Mouse (Mus musculus): ENCODE measurements around the gene Dpep3. TPM values are rescaled to one million over a fixed set of nuclear protein-coding genes. Genes with fewer than 3 reads are reported as not detected.
"Not testable (repeated sequence)": the region's sequence is repeated elsewhere in the genome, so short reads cannot be mapped to it uniquely, and the experiment has no call there.

The Dpep3 gene
- polyA plus RNA-seq, 1 experiment from 2014 or later: not detected

DNA sequence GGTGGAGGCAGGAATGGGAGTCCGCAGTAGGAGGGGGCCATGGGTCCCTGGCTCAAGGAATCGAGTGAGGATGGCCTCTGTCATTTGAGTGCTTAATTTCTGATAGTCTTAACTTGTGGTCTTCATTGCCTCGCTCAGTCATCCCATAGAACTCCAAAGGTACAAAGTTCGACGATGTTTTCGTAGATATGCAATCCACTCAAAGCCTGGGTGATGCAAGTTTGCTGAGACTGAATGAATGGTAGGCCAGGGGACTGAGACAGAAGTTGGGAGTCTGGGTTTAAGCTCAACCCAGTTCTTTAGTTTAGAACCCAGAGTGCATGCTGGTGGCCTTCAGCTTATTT is 32.4 kb upstream of the Dpep3 start, which contains the start of gene Ddx28:
Gene Ddx28, minus strand, starts transcription at position 240 of the 344 bp plus-strand sequence.
- peak within 1 kb of the TSS; percentile 91 for H3K4me2 ChIP-seq (replicated peaks; ENCODE audit: low read depth)
- DNase-seq (ENCODE audit: low spot score) (no peak), ATAC-seq (ENCODE audit: low FRiP score, low TSS enrichment) (no peak)
- H3K9ac ChIP-seq (ENCODE audit: low read length): peak within 1 kb of the TSS; percentile 88
- H3K4me1 ChIP-seq (replicated peaks; ENCODE audit: control insufficient read depth, insufficient read depth): peaks cover 2% of the 10 kb centered on the region; the same call in 1 of the 2 replicates
- no peaks in the 10 kb centered on the region for H3K9me3 ChIP-seq (ENCODE audit: control insufficient read depth, low read length)
- H3K4me3 ChIP-seq (ENCODE audit: low read depth, low read length): peak within 1 kb of the TSS; percentile 93
- TF ChIP-seq CTCF (IDR thresholded peaks at IDR 0.05; ENCODE audit: low read depth): no peak
- TF ChIP-seq EP300 (optimal IDR thresholded peaks at IDR 0.05): no peak
- peak within 1 kb of the TSS; percentile 88 for H3K27ac ChIP-seq (replicated peaks)
- WGBS: 2% methylated on average over 6 of the region's 6 CpGs
- no peaks in the 10 kb centered on the region for H3K27me3 ChIP-seq (ENCODE audit: control insufficient read depth, insufficient read depth, low read length)
- H3K36me3 ChIP-seq (ENCODE audit: control insufficient read depth, insufficient read depth, low read length): peaks cover 3% of the 10 kb centered on the region

DNA sequence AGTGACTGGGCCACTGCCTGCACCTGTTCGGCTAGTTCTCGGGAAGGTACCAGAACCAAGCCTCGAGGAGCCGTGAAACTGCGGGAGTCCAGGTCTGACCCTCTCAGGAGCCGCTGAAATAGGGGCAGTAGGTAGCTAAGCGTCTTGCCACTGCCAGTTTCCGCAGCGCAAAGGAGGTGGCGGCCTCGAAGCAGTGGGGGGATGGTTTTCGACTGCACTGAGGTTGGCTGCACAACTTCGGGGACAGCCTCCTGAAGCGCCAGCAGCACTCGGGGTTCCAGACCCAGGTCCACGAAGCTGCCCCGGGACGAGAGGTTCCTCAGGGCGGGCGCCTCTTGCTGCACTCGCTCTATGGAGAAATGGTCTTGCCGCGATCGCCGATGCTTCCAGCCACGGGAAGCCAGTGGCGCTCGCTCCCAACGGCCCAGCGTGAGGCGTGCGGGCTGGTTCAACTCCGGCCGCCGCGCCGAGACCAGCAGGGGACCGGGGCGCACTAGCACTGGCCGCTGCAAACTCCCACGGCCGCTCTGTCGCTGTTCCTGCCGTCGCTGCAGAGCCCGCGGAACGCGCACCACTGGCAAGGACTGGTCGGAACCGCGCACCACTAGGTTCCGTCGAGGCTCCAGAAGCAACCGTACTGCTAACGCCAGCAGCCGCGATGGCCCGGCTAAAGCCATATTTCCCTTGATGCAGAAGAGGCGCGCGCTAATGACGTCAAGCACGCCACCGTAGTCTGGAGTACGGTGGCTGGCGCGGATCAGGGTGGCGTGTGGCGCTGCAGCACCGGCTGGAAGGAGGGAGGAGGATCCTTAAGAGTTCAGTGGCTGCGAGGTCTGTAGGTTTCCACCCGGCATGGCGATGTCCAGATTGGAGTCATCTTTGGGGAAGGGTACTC is 31.8 kb upstream of the Dpep3 start:
- no peaks in the 10 kb centered on the region for H3K9me3 ChIP-seq (ENCODE audit: control insufficient read depth, low read length)
- peak overlapping the region; percentile 88 for H3K27ac ChIP-seq (replicated peaks)
- DNase-seq (ENCODE audit: low spot score) (peak; percentile 95), ATAC-seq (ENCODE audit: low FRiP score, low TSS enrichment) (peak; percentile 95)
- H3K27me3 ChIP-seq (ENCODE audit: control insufficient read depth, insufficient read depth, low read length): no peaks in the 10 kb centered on the region
- H3K4me2 ChIP-seq (replicated peaks; ENCODE audit: low read depth): peak overlapping the region; percentile 91
- TF ChIP-seq CTCF (IDR thresholded peaks at IDR 0.05; ENCODE audit: low read depth) (no peak), EP300 (optimal IDR thresholded peaks at IDR 0.05) (no peak)
- under 1% methylated on average over 74 of the region's 74 CpGs for WGBS
- H3K4me3 ChIP-seq (ENCODE audit: low read depth, low read length): peak overlapping the region; percentile 93
- peak overlapping the region; percentile 88 for H3K9ac ChIP-seq (ENCODE audit: low read length)
- peaks cover 2% of the 10 kb centered on the region; the same call in 1 of the 2 replicates for H3K4me1 ChIP-seq (replicated peaks; ENCODE audit: control insufficient read depth, insufficient read depth)
- H3K36me3 ChIP-seq (ENCODE audit: control insufficient read depth, insufficient read depth, low read length): no peaks in the 10 kb centered on the region; the same call in 1 of the 2 replicates

DNA sequence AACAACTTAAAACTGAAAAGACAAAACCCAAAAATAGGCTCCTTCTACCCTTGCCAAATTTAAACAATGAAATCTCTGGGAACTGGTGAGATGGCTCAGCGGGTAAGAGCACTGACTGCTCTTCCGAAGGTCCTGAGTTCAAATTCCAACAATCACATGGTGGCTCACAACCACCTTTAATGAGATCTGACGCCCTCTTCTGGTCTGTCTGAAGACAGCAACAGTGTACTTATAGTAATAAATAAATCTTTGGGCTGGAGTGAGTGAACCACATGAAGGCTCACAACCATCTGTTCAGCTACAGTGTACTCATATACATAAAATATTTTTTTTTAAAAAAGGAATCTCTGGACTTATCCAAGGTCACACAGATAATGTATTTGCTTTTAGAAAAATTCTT is 28.7 kb upstream of the Dpep3 start:
- not testable (repeated sequence) for H3K27ac ChIP-seq (replicated peaks); H3K4me1 ChIP-seq (replicated peaks; ENCODE audit: control insufficient read depth, insufficient read depth); DNase-seq (ENCODE audit: low spot score); H3K27me3 ChIP-seq (ENCODE audit: control insufficient read depth, insufficient read depth, low read length); H3K4me3 ChIP-seq (ENCODE audit: low read depth, low read length); H3K9me3 ChIP-seq (ENCODE audit: control insufficient read depth, low read length); H3K36me3 ChIP-seq (ENCODE audit: control insufficient read depth, insufficient read depth, low read length); ATAC-seq (ENCODE audit: low FRiP score, low TSS enrichment); H3K4me2 ChIP-seq (replicated peaks; ENCODE audit: low read depth); H3K9ac ChIP-seq (ENCODE audit: low read length)
- WGBS: 64% methylated on average over 3 of the region's 3 CpGs
- TF ChIP-seq CTCF (IDR thresholded peaks at IDR 0.05; ENCODE audit: low read depth): peak; percentile 29; the same call in 1 of the 2 replicates

DNA sequence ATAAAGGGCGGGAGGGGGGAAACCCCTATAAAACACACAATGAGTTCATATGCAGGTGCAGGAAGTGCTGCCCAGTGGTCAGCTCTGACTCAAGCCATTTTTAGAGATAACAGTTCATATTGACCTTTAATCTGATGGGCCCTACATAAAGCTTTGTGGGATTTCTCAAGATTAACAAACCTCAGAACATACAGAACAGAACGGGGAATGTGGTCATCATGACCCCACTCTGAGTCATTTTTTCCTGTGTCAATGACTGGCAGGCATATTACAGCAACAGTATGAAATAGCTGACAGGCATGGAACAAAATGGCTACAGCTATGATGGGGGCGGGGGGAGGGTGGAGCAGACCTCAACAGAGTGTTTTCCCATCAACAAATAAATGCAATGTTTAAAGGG is 27.9 kb upstream of the Dpep3 start:
- H3K9ac ChIP-seq (ENCODE audit: low read length): no peak overlapping the region
- 73% methylated on average over 3 of the region's 3 CpGs for WGBS
- no peak overlapping the region for H3K4me3 ChIP-seq (ENCODE audit: low read depth, low read length)
- ATAC-seq (ENCODE audit: low FRiP score, low TSS enrichment) (peak; percentile 33; the same call in 1 of the 2 replicates), DNase-seq (ENCODE audit: low spot score) (no peak)
- no peaks in the 10 kb centered on the region for H3K9me3 ChIP-seq (ENCODE audit: control insufficient read depth, low read length)
- no peaks in the 10 kb centered on the region for H3K27me3 ChIP-seq (ENCODE audit: control insufficient read depth, insufficient read depth, low read length)
- TF ChIP-seq EP300 (optimal IDR thresholded peaks at IDR 0.05): no peak
- no peak for TF ChIP-seq CTCF (IDR thresholded peaks at IDR 0.05; ENCODE audit: low read depth)
- H3K4me2 ChIP-seq (replicated peaks; ENCODE audit: low read depth): no peak overlapping the region
- no peak overlapping the region for H3K27ac ChIP-seq (replicated peaks)
- peaks cover 2% of the 10 kb centered on the region; the same call in 1 of the 2 replicates for H3K4me1 ChIP-seq (replicated peaks; ENCODE audit: control insufficient read depth, insufficient read depth)
- H3K36me3 ChIP-seq (ENCODE audit: control insufficient read depth, insufficient read depth, low read length): no peaks in the 10 kb centered on the region

DNA sequence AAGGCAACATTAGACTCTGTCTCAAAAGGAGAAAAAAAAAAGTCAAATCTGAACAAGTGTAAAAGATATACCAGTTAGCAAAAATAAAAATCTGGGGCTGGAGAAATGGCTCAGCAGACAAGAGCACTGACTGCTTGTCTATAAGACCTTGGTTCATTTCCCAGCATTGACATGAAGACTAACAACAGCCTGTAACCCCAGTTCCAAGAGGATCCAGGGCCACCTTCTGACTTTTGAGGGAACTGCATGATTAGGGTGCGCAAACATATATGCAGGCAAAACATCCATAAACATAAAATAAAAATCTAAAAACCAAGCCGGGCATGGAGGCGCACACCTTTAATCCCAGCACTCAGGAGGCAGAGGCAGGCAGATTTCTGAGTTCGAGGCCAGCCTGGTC is 27.2 kb upstream of the Dpep3 start:
- TF ChIP-seq CTCF (IDR thresholded peaks at IDR 0.05; ENCODE audit: low read depth) (peak; percentile 52), EP300 (optimal IDR thresholded peaks at IDR 0.05) (no peak)
- peaks cover 2% of the 10 kb centered on the region; the same call in 1 of the 2 replicates for H3K4me1 ChIP-seq (replicated peaks; ENCODE audit: control insufficient read depth, insufficient read depth)
- no peak overlapping the region for H3K27ac ChIP-seq (replicated peaks)
- no peak overlapping the region for H3K9ac ChIP-seq (ENCODE audit: low read length)
- no peaks in the 10 kb centered on the region for H3K9me3 ChIP-seq (ENCODE audit: control insufficient read depth, low read length)
- no peak for DNase-seq (ENCODE audit: low spot score)
- no peak overlapping the region for H3K4me2 ChIP-seq (replicated peaks; ENCODE audit: low read depth)
- no peaks in the 10 kb centered on the region for H3K36me3 ChIP-seq (ENCODE audit: control insufficient read depth, insufficient read depth, low read length)
- WGBS: 91% methylated on average over 4 of the region's 4 CpGs
- ATAC-seq (ENCODE audit: low FRiP score, low TSS enrichment): no peak
- H3K27me3 ChIP-seq (ENCODE audit: control insufficient read depth, insufficient read depth, low read length): no peaks in the 10 kb centered on the region
- H3K4me3 ChIP-seq (ENCODE audit: low read depth, low read length): no peak overlapping the region

DNA sequence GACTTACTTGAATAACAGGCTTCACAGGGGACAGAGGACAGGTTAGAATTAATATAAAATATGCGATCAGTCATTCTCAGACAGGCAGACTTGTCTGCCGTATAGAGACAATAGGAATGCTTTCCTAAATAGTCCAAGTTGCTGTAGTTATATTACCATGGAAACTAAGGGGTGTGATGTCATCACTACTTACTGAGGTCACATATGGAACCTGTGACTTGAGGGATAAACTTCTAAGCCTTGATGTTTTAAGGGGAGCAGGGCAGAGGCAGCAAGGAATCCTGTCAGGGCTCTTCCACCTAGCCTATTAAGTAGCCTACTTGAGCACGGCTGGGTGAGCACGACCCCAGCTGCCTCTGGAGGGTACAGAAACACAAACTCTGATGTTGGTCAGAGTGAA is 26.6 kb upstream of the Dpep3 start, which contains the start of gene Dpep2nb:
Gene Dpep2nb, minus strand, starts transcription at position 101 of the 400 bp plus-strand sequence.
- Histone ChIP-seq H3K27me3 (ENCODE audit: control insufficient read depth, insufficient read depth, low read length) (no peaks in the 10 kb centered on the region), H3K27ac (replicated peaks) (no peak within 1 kb of the TSS), H3K4me1 (replicated peaks; ENCODE audit: control insufficient read depth, insufficient read depth) (peaks cover 2% of the 10 kb centered on the region; the same call in 1 of the 2 replicates), H3K4me3 (ENCODE audit: low read depth, low read length) (no peak within 1 kb of the TSS), H3K9me3 (ENCODE audit: control insufficient read depth, low read length) (no peaks in the 10 kb centered on the region), H3K9ac (ENCODE audit: low read length) (no peak within 1 kb of the TSS), H3K4me2 (replicated peaks; ENCODE audit: low read depth) (no peak within 1 kb of the TSS), H3K36me3 (ENCODE audit: control insufficient read depth, insufficient read depth, low read length) (no peaks in the 10 kb centered on the region)
- no peak for ATAC-seq (ENCODE audit: low FRiP score, low TSS enrichment)
- TF ChIP-seq EP300 (optimal IDR thresholded peaks at IDR 0.05) (no peak), CTCF (IDR thresholded peaks at IDR 0.05; ENCODE audit: low read depth) (no peak)
- 66% methylated on average over 4 of the region's 4 CpGs for WGBS
- DNase-seq (ENCODE audit: low spot score): no peak
